Mouse (Mus musculus): Measurements from ENCODE around the gene Ifitm1. TPM values are rescaled to one million over a fixed set of nuclear protein-coding genes. Genes with fewer than 3 reads are reported as not detected.
"Not testable (repeated sequence)": the region's sequence is repeated elsewhere in the genome, so short reads cannot be mapped to it uniquely, and the experiment has no call there.

The Ifitm1 gene
- polyA plus RNA-seq, 1 experiment from 2014 or later = 7.4 TPM

- 10% methylated on average over 3 of the region's 3 CpGs for WGBS
- H3K9me3 ChIP-seq (ENCODE audit: control insufficient read depth, low read length); H3K4me2 ChIP-seq (ENCODE audit: low read length); H3K4me3 ChIP-seq (ENCODE audit: control insufficient read depth in 1 of 2, insufficient read depth in 1 of 2, low read depth in 1 of 2, low read length in 2 of 2); H3K27ac ChIP-seq (replicated peaks in 1 of 2; ENCODE audit: control insufficient read depth in 1 of 2, insufficient read depth in 1 of 2, low read depth in 2 of 2, low read length in 2 of 2); H3K36me3 ChIP-seq (ENCODE audit: control insufficient read depth, insufficient read depth, low read length); H3K4me1 ChIP-seq (ENCODE audit: control insufficient read depth in 2 of 2, insufficient read depth in 2 of 2, low read length in 2 of 2); ATAC-seq (ENCODE audit: insufficient number of reproducible peaks, insufficient read depth, low FRiP score, low read depth); H3K9ac ChIP-seq (ENCODE audit: low read length): not testable (repeated sequence)
- H3K27me3 ChIP-seq (ENCODE audit: control insufficient read depth, insufficient read depth, low read length) = peaks cover 20% of the 10 kb centered on the region
These were observed 1.7 kb downstream of the Ifitm1 start for GRCm38 (mm10) chr7:140968710-140969109.

- Histone ChIP-seq H3K9me3 (ENCODE audit: control insufficient read depth, low read length) (no peaks in the 10 kb centered on the region), H3K4me3 (ENCODE audit: control insufficient read depth in 1 of 2, insufficient read depth in 1 of 2, low read depth in 1 of 2, low read length in 2 of 2) (no peak overlapping the region), H3K4me2 (ENCODE audit: low read length) (no peak overlapping the region), H3K36me3 (ENCODE audit: control insufficient read depth, insufficient read depth, low read length) (no peaks in the 10 kb centered on the region), H3K9ac (ENCODE audit: low read length) (no peak overlapping the region), H3K4me1 (ENCODE audit: control insufficient read depth in 2 of 2, insufficient read depth in 2 of 2, low read length in 2 of 2) (peaks cover 7 to 9% of the 10 kb centered on the region in 2 experiments; a peak in 3 of 4 replicates), H3K27ac (replicated peaks in 1 of 2; ENCODE audit: control insufficient read depth in 1 of 2, insufficient read depth in 1 of 2, low read depth in 2 of 2, low read length in 2 of 2) (peak overlapping the region in 1 of 2 experiments; percentile 64; a peak in 1 of 4 replicates), H3K27me3 (ENCODE audit: control insufficient read depth, insufficient read depth, low read length) (peaks cover 20% of the 10 kb centered on the region)
- 0 out of 2 replicates have a peak, but pooled peaks have one; percentile 6 for ATAC-seq (ENCODE audit: insufficient number of reproducible peaks, insufficient read depth, low FRiP score, low read depth)
- WGBS = 11% methylated on average over 7 of the region's 7 CpGs
These were observed 3.9 kb downstream of the Ifitm1 start for GRCm38 (mm10) chr7:140970931-140971330.

- no peak overlapping the region for H3K4me2 ChIP-seq (ENCODE audit: low read length)
- 56% methylated on average over 8 of the region's 8 CpGs for WGBS
- no peak overlapping the region for H3K9ac ChIP-seq (ENCODE audit: low read length)
- H3K4me3 ChIP-seq (ENCODE audit: control insufficient read depth in 1 of 2, insufficient read depth in 1 of 2, low read depth in 1 of 2, low read length in 2 of 2) = no peak overlapping the region
- H3K27ac ChIP-seq (replicated peaks in 1 of 2; ENCODE audit: control insufficient read depth in 1 of 2, insufficient read depth in 1 of 2, low read depth in 2 of 2, low read length in 2 of 2) = peak overlapping the region; percentile 51 to 64
- no peaks in the 10 kb centered on the region for H3K36me3 ChIP-seq (ENCODE audit: control insufficient read depth, insufficient read depth, low read length)
- ATAC-seq (ENCODE audit: insufficient number of reproducible peaks, insufficient read depth, low FRiP score, low read depth) = 0 out of 2 replicates have a peak, but pooled peaks have one; percentile 44
- peaks cover 7 to 9% of the 10 kb centered on the region in 2 experiments; a peak in 3 of 4 replicates for H3K4me1 ChIP-seq (ENCODE audit: control insufficient read depth in 2 of 2, insufficient read depth in 2 of 2, low read length in 2 of 2)
- peaks cover 17% of the 10 kb centered on the region for H3K27me3 ChIP-seq (ENCODE audit: control insufficient read depth, insufficient read depth, low read length)
- H3K9me3 ChIP-seq (ENCODE audit: control insufficient read depth, low read length) = no peaks in the 10 kb centered on the region
These were observed 4.6 kb downstream of the Ifitm1 start for GRCm38 (mm10) chr7:140971479-140972171.

GRCm38 (mm10) chr7:140973396-140974165 lies 6.6 kb downstream of the Ifitm1 start:
- no peaks in the 10 kb centered on the region for H3K36me3 ChIP-seq (ENCODE audit: control insufficient read depth, insufficient read depth, low read length)
- H3K9me3 ChIP-seq (ENCODE audit: control insufficient read depth, low read length) = no peaks in the 10 kb centered on the region
- no peak for ATAC-seq (ENCODE audit: insufficient number of reproducible peaks, insufficient read depth, low FRiP score, low read depth)
- H3K27ac ChIP-seq (replicated peaks in 1 of 2; ENCODE audit: control insufficient read depth in 1 of 2, insufficient read depth in 1 of 2, low read depth in 2 of 2, low read length in 2 of 2) = no peak overlapping the region
- peaks cover 7 to 9% of the 10 kb centered on the region in 2 experiments; a peak in 3 of 4 replicates for H3K4me1 ChIP-seq (ENCODE audit: control insufficient read depth in 2 of 2, insufficient read depth in 2 of 2, low read length in 2 of 2)
- H3K27me3 ChIP-seq (ENCODE audit: control insufficient read depth, insufficient read depth, low read length) = peaks cover 7% of the 10 kb centered on the region; the same call in 1 of the 2 replicates
- H3K4me2 ChIP-seq (ENCODE audit: low read length) = no peak overlapping the region
- no peak overlapping the region for H3K4me3 ChIP-seq (ENCODE audit: control insufficient read depth in 1 of 2, insufficient read depth in 1 of 2, low read depth in 1 of 2, low read length in 2 of 2)
- H3K9ac ChIP-seq (ENCODE audit: low read length) = no peak overlapping the region
- 45% methylated on average over 14 of the region's 14 CpGs for WGBS

- H3K27ac ChIP-seq (replicated peaks in 1 of 2; ENCODE audit: control insufficient read depth in 1 of 2, insufficient read depth in 1 of 2, low read depth in 2 of 2, low read length in 2 of 2) = no peak overlapping the region
- WGBS = 9% methylated on average over 9 of the region's 9 CpGs
- H3K4me2 ChIP-seq (ENCODE audit: low read length) = no peak overlapping the region
These were observed 7.9 kb downstream of the Ifitm1 start for GRCm38 (mm10) chr7:140974940-140975339.

GRCm38 (mm10) chr7:140975465-140975864 lies 8.4 kb downstream of the Ifitm1 start:
- no peak overlapping the region for H3K9ac ChIP-seq (ENCODE audit: low read length)
- peaks cover 7 to 9% of the 10 kb centered on the region in 2 experiments; a peak in 3 of 4 replicates for H3K4me1 ChIP-seq (ENCODE audit: control insufficient read depth in 2 of 2, insufficient read depth in 2 of 2, low read length in 2 of 2)
- H3K36me3 ChIP-seq (ENCODE audit: control insufficient read depth, insufficient read depth, low read length) = no peaks in the 10 kb centered on the region
- no peaks in the 10 kb centered on the region for H3K27me3 ChIP-seq (ENCODE audit: control insufficient read depth, insufficient read depth, low read length)
- no peak overlapping the region for H3K4me2 ChIP-seq (ENCODE audit: low read length)
- H3K9me3 ChIP-seq (ENCODE audit: control insufficient read depth, low read length) = no peaks in the 10 kb centered on the region
- no peak for ATAC-seq (ENCODE audit: insufficient number of reproducible peaks, insufficient read depth, low FRiP score, low read depth)
- WGBS = 22% methylated on average over 3 of the region's 3 CpGs
- no peak overlapping the region for H3K27ac ChIP-seq (replicated peaks in 1 of 2; ENCODE audit: control insufficient read depth in 1 of 2, insufficient read depth in 1 of 2, low read depth in 2 of 2, low read length in 2 of 2)
- no peak overlapping the region for H3K4me3 ChIP-seq (ENCODE audit: control insufficient read depth in 1 of 2, insufficient read depth in 1 of 2, low read depth in 1 of 2, low read length in 2 of 2)

More at GRCm38 (mm10) chr7:140974940-140975339, 7.9 kb downstream of the Ifitm1 start:
- Histone ChIP-seq H3K36me3 (ENCODE audit: control insufficient read depth, insufficient read depth, low read length) (no peaks in the 10 kb centered on the region), H3K9ac (ENCODE audit: low read length) (no peak overlapping the region), H3K27me3 (ENCODE audit: control insufficient read depth, insufficient read depth, low read length) (no peaks in the 10 kb centered on the region), H3K4me3 (ENCODE audit: control insufficient read depth in 1 of 2, insufficient read depth in 1 of 2, low read depth in 1 of 2, low read length in 2 of 2) (no peak overlapping the region), H3K9me3 (ENCODE audit: control insufficient read depth, low read length) (no peaks in the 10 kb centered on the region), H3K4me1 (ENCODE audit: control insufficient read depth in 2 of 2, insufficient read depth in 2 of 2, low read length in 2 of 2) (peaks cover 7 to 9% of the 10 kb centered on the region in 2 experiments; a peak in 3 of 4 replicates)
- ATAC-seq (ENCODE audit: insufficient number of reproducible peaks, insufficient read depth, low FRiP score, low read depth) = no peak

- H3K27ac ChIP-seq (replicated peaks in 1 of 2; ENCODE audit: control insufficient read depth in 1 of 2, insufficient read depth in 1 of 2, low read depth in 2 of 2, low read length in 2 of 2); H3K4me1 ChIP-seq (ENCODE audit: control insufficient read depth in 2 of 2, insufficient read depth in 2 of 2, low read length in 2 of 2); H3K9ac ChIP-seq (ENCODE audit: low read length); ATAC-seq (ENCODE audit: insufficient number of reproducible peaks, insufficient read depth, low FRiP score, low read depth); H3K4me3 ChIP-seq (ENCODE audit: control insufficient read depth in 1 of 2, insufficient read depth in 1 of 2, low read depth in 1 of 2, low read length in 2 of 2); H3K36me3 ChIP-seq (ENCODE audit: control insufficient read depth, insufficient read depth, low read length); H3K27me3 ChIP-seq (ENCODE audit: control insufficient read depth, insufficient read depth, low read length); H3K4me2 ChIP-seq (ENCODE audit: low read length); H3K9me3 ChIP-seq (ENCODE audit: control insufficient read depth, low read length): not testable (repeated sequence)
- 87% methylated on average over 9 of the region's 9 CpGs for WGBS
These were observed 9.7 kb downstream of the Ifitm1 start for GRCm38 (mm10) chr7:140976720-140977119.
